Mouse (Mus musculus): Measurements from ENCODE around the gene Zfp119b. TPM values are rescaled to one million over a fixed set of nuclear protein-coding genes. Genes with fewer than 3 reads are reported as not detected.
"Not testable (repeated sequence)": the region's sequence is repeated elsewhere in the genome, so short reads cannot be mapped to it uniquely, and the experiment has no call there.

Zfp119b gene
- polyA plus RNA-seq, 1 experiment from 2014 or later, result 6.7 TPM

DNA sequence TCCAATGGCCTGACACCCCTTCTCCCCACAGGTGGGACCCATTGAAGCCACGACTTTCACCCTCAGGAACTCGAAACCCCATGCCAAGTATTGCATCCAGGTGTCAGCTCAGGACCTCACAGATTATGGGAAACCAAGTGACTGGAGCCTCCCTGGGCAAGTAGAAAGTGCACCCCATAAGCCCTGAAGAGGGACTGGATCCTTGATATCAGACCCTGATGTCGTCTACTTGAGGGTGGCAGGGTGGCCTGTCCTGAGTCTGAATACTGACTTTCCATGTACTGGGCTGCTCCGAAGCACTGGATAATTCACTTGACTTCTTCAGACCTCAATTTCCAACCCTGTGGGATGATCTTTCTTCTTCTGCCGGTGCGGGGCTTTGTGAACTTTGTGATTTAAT is 7.3 kb upstream of the Zfp119b start:
- no peaks in the 10 kb centered on the region for H3K9me3 ChIP-seq
- ATAC-seq (ENCODE audit: borderline replicate concordance, extremely low read depth, low FRiP score, low TSS enrichment), result no peak
- peaks cover 3% of the 10 kb centered on the region for H3K36me3 ChIP-seq
- H3K4me3 ChIP-seq, result peak overlapping the region; percentile 44
- peaks cover 31% of the 10 kb centered on the region for H3K4me1 ChIP-seq
- WGBS, result 33% methylated on average over 6 of the region's 6 CpGs
- no peak overlapping the region for H3K9ac ChIP-seq
- H3K27ac ChIP-seq, result no peak overlapping the region
- peaks cover 12% of the 10 kb centered on the region for H3K27me3 ChIP-seq
- peak overlapping the region; percentile 68 for H3K4me2 ChIP-seq

DNA sequence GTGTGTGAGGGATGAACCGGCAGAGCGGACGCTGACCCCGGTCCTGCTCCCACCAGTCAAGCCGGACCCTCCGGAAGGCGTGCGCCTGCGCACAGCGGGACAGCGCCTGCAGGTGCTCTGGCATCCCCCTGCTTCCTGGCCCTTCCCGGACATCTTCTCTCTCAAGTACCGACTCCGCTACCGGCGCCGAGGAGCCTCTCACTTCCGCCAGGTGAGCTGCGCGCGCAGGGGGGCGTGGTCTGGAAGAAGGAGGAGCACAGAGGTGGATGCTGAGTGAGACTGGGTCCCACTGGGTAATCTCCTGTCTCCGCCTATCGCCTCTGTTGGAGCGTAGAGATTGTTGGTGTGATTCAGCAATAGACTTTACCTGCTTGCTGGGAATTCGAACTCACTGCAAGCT is 6.8 kb upstream of the Zfp119b start:
- 0 out of 2 replicates have a peak, but pooled peaks have one; percentile 20 for ATAC-seq (ENCODE audit: borderline replicate concordance, extremely low read depth, low FRiP score, low TSS enrichment)
- Histone ChIP-seq H3K36me3 (no peaks in the 10 kb centered on the region), H3K9me3 (no peaks in the 10 kb centered on the region), H3K4me3 (peak overlapping the region; percentile 44), H3K4me2 (peak overlapping the region; percentile 68), H3K9ac (0 out of 2 replicates have a peak overlapping the region, but pooled peaks have one; percentile 15), H3K4me1 (peaks cover 31% of the 10 kb centered on the region), H3K27ac (0 out of 2 replicates have a peak overlapping the region, but pooled peaks have one; percentile 8), H3K27me3 (peaks cover 12% of the 10 kb centered on the region)
- 3% methylated on average over 25 of the region's 26 CpGs for WGBS

DNA sequence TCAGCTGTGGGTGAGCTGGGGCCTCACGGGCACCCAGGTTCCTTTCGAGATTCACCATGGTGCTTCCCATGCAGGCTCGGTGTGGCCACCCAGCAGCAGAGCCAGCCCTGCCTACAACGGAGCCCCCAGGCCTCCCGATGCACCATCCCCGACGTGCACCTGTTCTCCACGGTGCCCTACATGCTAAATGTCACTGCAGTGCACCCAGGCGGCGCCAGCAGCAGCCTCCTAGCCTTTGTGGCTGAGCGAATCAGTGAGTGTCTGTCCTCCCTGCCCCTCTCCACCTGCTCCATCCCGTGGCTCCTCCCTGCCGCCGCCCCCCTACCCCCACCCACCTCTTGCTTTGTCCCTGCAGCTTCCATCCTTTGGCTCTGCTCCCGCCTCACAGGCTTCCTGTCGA is 4.9 kb upstream of the Zfp119b start:
- Histone ChIP-seq H3K4me3 (no peak overlapping the region), H3K9ac (no peak overlapping the region), H3K36me3 (no peaks in the 10 kb centered on the region), H3K27ac (no peak overlapping the region), H3K27me3 (peaks cover 12% of the 10 kb centered on the region), H3K4me2 (no peak overlapping the region), H3K9me3 (no peaks in the 10 kb centered on the region), H3K4me1 (peaks cover 23% of the 10 kb centered on the region)
- ATAC-seq (ENCODE audit: borderline replicate concordance, extremely low read depth, low FRiP score, low TSS enrichment), result no peak
- WGBS, result 34% methylated on average over 16 of the region's 16 CpGs

DNA sequence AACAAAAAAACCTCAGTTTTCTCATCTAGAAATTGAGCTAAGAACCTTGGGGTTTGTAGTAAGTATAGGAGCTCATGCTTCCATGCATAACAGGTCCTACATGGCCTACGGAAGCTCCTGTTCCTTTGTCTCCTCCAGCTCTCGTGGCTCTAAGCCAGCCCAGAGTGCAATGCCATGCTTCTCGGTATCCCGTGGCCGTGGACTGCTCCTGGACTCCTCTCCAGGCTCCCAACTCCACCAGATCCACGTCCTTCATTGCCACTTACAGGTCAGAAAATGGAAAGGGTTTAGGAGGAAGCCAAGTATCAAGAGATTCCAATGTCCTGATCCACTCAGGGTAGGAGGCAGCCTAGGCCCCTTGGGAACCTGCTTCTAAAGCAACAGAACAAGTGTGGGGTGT is 4.5 kb upstream of the Zfp119b start:
- H3K27me3 ChIP-seq, result peaks cover 12% of the 10 kb centered on the region
- no peaks in the 10 kb centered on the region for H3K36me3 ChIP-seq
- H3K9me3 ChIP-seq, result no peaks in the 10 kb centered on the region
- H3K4me3 ChIP-seq, result no peak overlapping the region
- ATAC-seq (ENCODE audit: borderline replicate concordance, extremely low read depth, low FRiP score, low TSS enrichment), result no peak
- no peak overlapping the region for H3K4me2 ChIP-seq
- H3K4me1 ChIP-seq, result peaks cover 23% of the 10 kb centered on the region
- 72% methylated on average over 6 of the region's 6 CpGs for WGBS
- no peak overlapping the region for H3K9ac ChIP-seq
- no peak overlapping the region for H3K27ac ChIP-seq

DNA sequence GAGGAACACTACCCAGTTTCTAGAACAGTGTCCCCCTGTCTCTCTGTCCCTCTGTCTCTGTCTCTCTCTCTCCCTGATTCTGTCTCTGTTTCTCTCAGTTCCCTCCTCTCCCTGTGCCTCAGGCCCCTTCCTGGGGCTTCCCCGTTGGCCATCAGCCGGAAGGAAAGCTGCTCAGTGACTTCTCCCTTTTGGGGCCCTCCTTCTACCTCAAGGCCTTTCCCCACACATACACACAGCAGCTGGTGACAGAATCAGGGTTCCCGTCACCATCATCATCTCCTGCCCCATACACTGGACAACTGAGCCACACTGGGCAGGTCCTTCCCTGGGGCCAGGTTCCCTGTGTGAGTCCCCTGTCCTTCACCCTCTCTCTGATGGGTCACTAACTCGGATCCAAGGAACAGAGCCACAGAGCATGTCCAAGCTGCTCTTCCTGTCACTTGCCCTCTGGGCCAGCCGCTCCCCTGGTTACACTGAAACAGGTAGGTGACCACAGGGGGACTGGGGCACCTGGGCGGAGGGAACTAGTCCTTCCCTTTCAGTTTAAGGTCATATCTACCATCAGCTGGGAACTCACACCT is 3.2 kb upstream of the Zfp119b start, which contains the start of gene Ebi3:
Gene Ebi3, plus strand, starts transcription at position 194 of the 581 bp plus-strand sequence.
- Histone ChIP-seq H3K4me1 (peaks cover 15% of the 10 kb centered on the region), H3K27ac (no peak within 1 kb of the TSS), H3K36me3 (no peaks in the 10 kb centered on the region), H3K4me3 (no peak within 1 kb of the TSS), H3K9me3 (no peaks in the 10 kb centered on the region), H3K27me3 (peaks cover 12% of the 10 kb centered on the region), H3K9ac (no peak within 1 kb of the TSS), H3K4me2 (no peak within 1 kb of the TSS)
- ATAC-seq (ENCODE audit: borderline replicate concordance, extremely low read depth, low FRiP score, low TSS enrichment), result no peak
- WGBS, result 66% methylated on average over 6 of the region's 6 CpGs

DNA sequence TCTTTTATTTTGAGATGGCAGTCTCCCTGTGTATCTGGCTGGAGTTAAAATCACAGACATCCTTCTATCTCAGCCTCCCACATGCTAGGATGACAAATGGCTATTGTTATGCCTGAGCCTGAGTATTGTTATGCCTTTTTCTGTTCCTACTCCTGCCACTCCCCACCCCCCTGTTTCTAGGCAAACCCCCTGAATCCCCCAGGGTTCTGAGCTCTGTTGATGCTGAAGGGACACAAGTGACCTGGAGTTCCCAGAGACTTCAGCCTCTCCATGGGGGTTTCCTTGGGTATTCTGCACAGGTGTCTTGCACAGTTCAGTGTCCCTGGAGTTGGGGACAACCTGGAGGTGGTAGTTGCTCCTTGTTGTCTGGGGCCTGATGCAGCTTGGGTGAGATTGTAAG is 2.7 kb upstream of the Zfp119b start:
- no peak for ATAC-seq (ENCODE audit: borderline replicate concordance, extremely low read depth, low FRiP score, low TSS enrichment)
- no peak overlapping the region for H3K4me2 ChIP-seq
- peaks cover 12% of the 10 kb centered on the region for H3K27me3 ChIP-seq
- H3K36me3 ChIP-seq, result no peaks in the 10 kb centered on the region
- H3K27ac ChIP-seq, result no peak overlapping the region
- H3K4me1 ChIP-seq, result peaks cover 12% of the 10 kb centered on the region
- H3K9me3 ChIP-seq, result no peaks in the 10 kb centered on the region
- no peak overlapping the region for H3K4me3 ChIP-seq
- H3K9ac ChIP-seq, result no peak overlapping the region

DNA sequence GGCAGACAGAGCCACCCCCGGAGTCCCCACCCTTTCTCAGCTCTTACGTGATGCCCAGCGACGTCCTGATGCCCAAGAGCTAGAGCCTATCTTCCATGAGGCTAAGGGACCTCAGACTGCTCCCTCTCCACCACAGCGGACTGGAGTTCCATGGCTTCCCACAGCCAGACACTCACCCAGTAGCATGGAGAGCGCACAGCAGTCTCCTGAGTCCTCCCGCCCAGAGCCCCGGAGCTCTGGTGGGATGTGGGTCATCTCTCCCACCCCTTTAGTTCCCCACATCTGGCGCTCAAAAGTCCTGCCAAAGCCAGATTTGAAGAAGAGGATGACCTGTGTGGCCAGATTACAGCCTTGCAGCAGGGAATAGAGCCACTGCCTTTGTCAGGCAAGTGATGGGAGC is 1.3 kb upstream of the Zfp119b start:
- no peaks in the 10 kb centered on the region for H3K9me3 ChIP-seq
- H3K36me3 ChIP-seq, result no peaks in the 10 kb centered on the region
- peaks cover 12% of the 10 kb centered on the region for H3K27me3 ChIP-seq
- no peak overlapping the region for H3K27ac ChIP-seq
- no peak overlapping the region for H3K4me2 ChIP-seq
- no peak overlapping the region for H3K9ac ChIP-seq
- H3K4me3 ChIP-seq, result no peak overlapping the region
- WGBS, result 64% methylated on average over 9 of the region's 9 CpGs
- ATAC-seq (ENCODE audit: borderline replicate concordance, extremely low read depth, low FRiP score, low TSS enrichment), result no peak
- peaks cover 2% of the 10 kb centered on the region; the same call in 1 of the 2 replicates for H3K4me1 ChIP-seq

DNA sequence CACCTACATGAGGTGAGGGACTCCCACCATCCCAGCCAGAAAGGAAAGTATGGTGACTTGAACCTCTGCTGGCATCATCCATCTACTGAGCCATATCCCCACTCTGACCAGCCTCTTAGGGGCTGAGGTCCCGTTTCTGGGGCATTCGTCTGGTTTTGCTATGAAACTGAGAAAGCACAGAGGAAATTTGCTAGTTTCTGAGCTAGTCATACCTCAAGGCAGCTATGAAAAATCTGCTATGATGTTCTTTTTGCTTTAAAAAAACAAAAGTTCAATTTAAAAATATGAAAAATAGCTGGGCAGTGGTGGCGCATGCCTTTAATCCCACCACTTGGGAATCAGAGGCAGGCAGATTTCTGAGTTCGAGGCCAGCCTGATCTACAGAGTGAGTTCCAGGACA is 653 bp downstream of the Zfp119b start:
- no peak overlapping the region for H3K4me3 ChIP-seq
- H3K27ac ChIP-seq, result no peak overlapping the region
- WGBS, result 83% methylated on average over 4 of the region's 4 CpGs
- H3K4me2 ChIP-seq, result no peak overlapping the region
- H3K27me3 ChIP-seq, result peaks cover 6% of the 10 kb centered on the region
- peaks cover 9% of the 10 kb centered on the region; the same call in 1 of the 2 replicates for H3K4me1 ChIP-seq
- no peak overlapping the region for H3K9ac ChIP-seq
- H3K9me3 ChIP-seq, result no peaks in the 10 kb centered on the region
- no peak for ATAC-seq (ENCODE audit: borderline replicate concordance, extremely low read depth, low FRiP score, low TSS enrichment)
- H3K36me3 ChIP-seq, result no peaks in the 10 kb centered on the region

DNA sequence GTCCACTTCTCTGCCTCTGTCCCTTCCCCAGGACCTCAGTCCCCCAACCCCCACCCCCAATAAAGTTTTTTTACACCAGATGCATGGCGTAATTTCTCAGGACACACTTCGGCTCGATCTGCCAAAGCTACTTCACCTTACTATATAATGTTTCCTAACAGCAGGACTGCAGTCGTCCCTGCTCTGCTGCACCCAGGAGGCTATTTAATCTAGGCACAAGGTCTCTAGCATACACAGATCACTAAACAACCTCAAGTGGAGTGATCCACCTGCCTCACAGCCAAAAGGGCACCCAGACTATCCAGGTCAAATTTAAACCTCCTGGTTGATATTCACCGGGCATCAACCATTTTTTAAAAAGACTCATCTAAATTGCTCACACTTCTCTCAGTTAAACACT is 3.6 kb downstream of the Zfp119b start:
- Histone ChIP-seq H3K4me3 (peak overlapping the region; percentile 57), H3K4me2 (peak overlapping the region; percentile 93), H3K27ac (peak overlapping the region; percentile 92), H3K9me3 (no peaks in the 10 kb centered on the region), H3K4me1 (peaks cover 9% of the 10 kb centered on the region; the same call in 1 of the 2 replicates), H3K36me3 (no peaks in the 10 kb centered on the region), H3K9ac (peak overlapping the region; percentile 55), H3K27me3 (no peaks in the 10 kb centered on the region)
- 23% methylated on average over 5 of the region's 5 CpGs for whole genome bisulfite sequencing
- no peak for ATAC-seq (ENCODE audit: borderline replicate concordance, extremely low read depth, low FRiP score, low TSS enrichment)

DNA sequence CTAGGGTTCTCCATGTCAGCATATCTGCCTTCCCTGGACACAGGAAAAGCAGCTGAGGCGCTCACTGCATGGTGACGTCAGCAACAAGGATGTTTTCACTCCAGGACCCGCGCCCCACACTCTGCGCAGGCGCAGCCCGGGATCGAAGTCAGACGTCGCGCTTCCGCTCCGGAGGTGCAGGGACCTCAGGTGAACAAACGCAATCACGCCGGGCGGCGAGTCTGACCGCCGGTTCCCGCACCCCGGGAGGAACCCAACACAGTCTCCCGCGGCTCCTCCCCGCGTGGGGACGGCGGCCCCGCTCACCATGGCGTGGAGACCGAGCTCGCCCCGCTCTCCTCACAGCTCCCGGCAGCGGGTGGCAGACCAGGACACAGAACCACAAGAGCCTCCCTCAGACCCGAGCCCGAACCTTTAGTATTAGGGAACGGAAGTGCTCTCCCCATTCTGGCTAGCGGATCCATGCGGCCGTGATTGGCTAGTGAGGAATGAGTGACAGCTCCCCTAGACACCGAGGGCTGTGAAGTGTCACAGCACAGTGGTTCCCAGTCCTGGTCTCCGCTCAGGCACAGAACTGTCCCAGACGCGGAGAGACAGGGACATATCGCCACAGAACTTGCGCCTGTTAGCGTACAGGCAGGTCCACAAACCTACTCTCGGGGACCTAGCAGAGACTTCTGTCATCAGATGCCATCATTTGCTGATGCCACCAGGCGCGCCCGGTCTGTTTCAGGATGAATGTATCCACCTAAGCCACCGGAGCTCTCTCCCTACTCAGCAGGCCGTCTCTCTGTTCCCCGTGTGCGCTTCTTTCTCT is 4.2 kb downstream of the Zfp119b start:
- under 1% methylated on average over 56 of the region's 56 CpGs for WGBS
- Histone ChIP-seq H3K4me3 (peak overlapping the region; percentile 57), H3K9ac (peak overlapping the region; percentile 55), H3K27ac (peak overlapping the region; percentile 92), H3K4me2 (peak overlapping the region; percentile 93)
- not testable (repeated sequence) for H3K27me3 ChIP-seq, H3K36me3 ChIP-seq, H3K4me1 ChIP-seq, H3K9me3 ChIP-seq
- ATAC-seq (ENCODE audit: borderline replicate concordance, extremely low read depth, low FRiP score, low TSS enrichment), result peak; percentile 96

DNA sequence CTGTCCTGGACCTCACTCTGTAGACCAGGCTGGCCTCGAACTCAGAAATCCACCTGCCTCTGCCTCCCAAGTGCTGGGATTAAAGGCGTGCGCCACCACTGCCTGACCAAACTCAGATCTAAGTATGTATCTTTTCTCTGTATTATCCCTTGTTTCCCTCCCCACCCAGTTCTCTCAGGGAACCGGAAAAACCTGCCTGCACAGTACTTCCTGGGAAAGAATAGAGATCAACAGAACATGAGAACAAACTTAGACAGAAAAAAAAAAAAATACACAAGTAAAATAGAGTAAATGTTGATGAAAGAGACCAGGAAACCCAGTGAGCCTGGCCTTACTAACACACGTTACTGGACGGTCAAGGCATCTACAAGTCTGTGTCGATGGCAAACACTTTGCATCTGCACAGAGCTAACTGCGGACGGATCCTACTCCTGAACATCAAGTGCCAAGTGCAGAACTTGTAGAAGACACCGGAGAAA is 4.9 kb downstream of the Zfp119b start:
- WGBS, result 19% methylated on average over 10 of the region's 10 CpGs
- H3K9ac ChIP-seq, result peak overlapping the region; percentile 55
- peak overlapping the region; percentile 92 for H3K27ac ChIP-seq
- not testable (repeated sequence) for ATAC-seq (ENCODE audit: borderline replicate concordance, extremely low read depth, low FRiP score, low TSS enrichment); H3K36me3 ChIP-seq; H3K9me3 ChIP-seq; H3K27me3 ChIP-seq; H3K4me1 ChIP-seq
- H3K4me2 ChIP-seq, result peak overlapping the region; percentile 93
- H3K4me3 ChIP-seq, result peak overlapping the region; percentile 57

DNA sequence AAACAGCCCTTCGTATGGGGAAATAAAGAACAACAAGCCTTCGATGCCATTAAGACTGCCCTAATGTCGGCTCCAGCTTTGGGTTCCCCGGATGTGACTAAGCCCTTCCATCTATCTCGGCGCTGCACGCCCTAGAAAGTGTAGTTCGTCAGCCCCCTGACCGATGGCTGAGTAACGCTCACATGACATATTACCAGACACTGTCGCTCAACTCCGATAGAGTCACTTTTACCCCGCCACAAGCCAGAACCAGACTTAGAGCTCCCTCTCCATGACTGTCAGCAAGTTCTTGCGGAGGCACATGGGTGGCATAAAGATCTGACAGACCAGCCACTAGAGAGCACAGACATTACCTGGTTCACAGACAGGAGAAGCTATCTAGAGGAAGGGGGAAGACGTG is 16.1 kb downstream of the Zfp119b start:
- Histone ChIP-seq H3K4me1 (no peaks in the 10 kb centered on the region), H3K4me3 (no peak overlapping the region), H3K27ac (no peak overlapping the region), H3K27me3 (no peaks in the 10 kb centered on the region), H3K9ac (no peak overlapping the region), H3K9me3 (0 out of 2 replicates have a peak, but pooled peaks cover 2% of the 10 kb centered on the region), H3K36me3 (0 out of 2 replicates have a peak, but pooled peaks cover 3% of the 10 kb centered on the region), H3K4me2 (no peak overlapping the region)
- WGBS, result 92% methylated on average over 15 of the region's 15 CpGs
- ATAC-seq (ENCODE audit: borderline replicate concordance, extremely low read depth, low FRiP score, low TSS enrichment), result no peak

All from lung, embryonic 15.5 days (tissue).